Mouse (Mus musculus) midbrain, embryonic 10.5 days (tissue): ENCODE measurements around the gene Tigd4. TPM values are rescaled to one million over a fixed set of nuclear protein-coding genes. Genes with fewer than 3 reads are reported as not detected.

Source experiments
- DNase-seq: peaks from one replicate; pipeline ENCODE4 v3.0.0-alpha.2; 2017; ENCODE audit warnings: low spot score
- H3K27ac ChIP-seq: fragments of 300-500 bp; sonication (generic); replicated peaks from 2 replicates; pipeline ENCODE4 v1.5.1; 2016; ENCODE audit warnings: mild to moderate bottlenecking
- H3K27me3 ChIP-seq: fragments of 300-500 bp; sonication (generic); 2 replicates; pipeline ENCODE4 v1.6.1; 2016; ENCODE audit warnings: low read depth, mild to moderate bottlenecking; ENCODE audit not compliant: poor library complexity, severe bottlenecking
- H3K36me3 ChIP-seq: fragments of 300-500 bp; sonication (generic); 2 replicates; pipeline ENCODE4 v1.6.1; 2016; ENCODE audit warnings: mild to moderate bottlenecking, moderate library complexity
- H3K4me1 ChIP-seq: fragments of 300-500 bp; sonication (generic); 2 replicates; pipeline ENCODE4 v1.6.1; 2016
- H3K4me3 ChIP-seq: fragments of 300-500 bp; sonication (generic); 2 replicates; pipeline ENCODE4 v1.5.1; 2016; ENCODE audit warnings: mild to moderate bottlenecking, moderate library complexity
- H3K9me3 ChIP-seq: fragments of 300-500 bp; sonication (generic); replicated peaks from 2 replicates; pipeline ENCODE4 v1.6.1; 2016; ENCODE audit warnings: mild to moderate bottlenecking
- WGBS: fragments of 180-500 bp; shearing (Covaris S2); methylation state at CpG from one replicate; pipeline ENCODE4 v1.1.7; 2016; 5-methylcytosine and 5-hydroxymethylcytosine counted together
- polyA plus RNA-seq: library from polyadenylated mRNA; unstranded; fragments of >200 nt; fragmentation: Nextera tagmentation; extraction: Ambion mirVana; gene quantifications from 2 replicates; pipeline ENCODE4 v1.2.1, GENCODE M21; 2016

Tigd4 gene
- polyA plus RNA-seq, 1 experiment from 2014 or later: not detected

GRCm38 (mm10) chr3:84586736-84587135, 6.6 kb upstream of the Tigd4 start:
- Histone ChIP-seq H3K27me3 (peaks cover 11% of the 10 kb centered on the region; the same call in 1 of the 2 replicates), H3K36me3 (no peaks in the 10 kb centered on the region), H3K4me1 (peaks cover 13% of the 10 kb centered on the region), H3K27ac (no peak overlapping the region), H3K4me3 (no peak overlapping the region), H3K9me3 (no peaks in the 10 kb centered on the region)
- 73% methylated on average over 5 of the region's 5 CpGs for WGBS
- no peak for DNase-seq

DNA sequence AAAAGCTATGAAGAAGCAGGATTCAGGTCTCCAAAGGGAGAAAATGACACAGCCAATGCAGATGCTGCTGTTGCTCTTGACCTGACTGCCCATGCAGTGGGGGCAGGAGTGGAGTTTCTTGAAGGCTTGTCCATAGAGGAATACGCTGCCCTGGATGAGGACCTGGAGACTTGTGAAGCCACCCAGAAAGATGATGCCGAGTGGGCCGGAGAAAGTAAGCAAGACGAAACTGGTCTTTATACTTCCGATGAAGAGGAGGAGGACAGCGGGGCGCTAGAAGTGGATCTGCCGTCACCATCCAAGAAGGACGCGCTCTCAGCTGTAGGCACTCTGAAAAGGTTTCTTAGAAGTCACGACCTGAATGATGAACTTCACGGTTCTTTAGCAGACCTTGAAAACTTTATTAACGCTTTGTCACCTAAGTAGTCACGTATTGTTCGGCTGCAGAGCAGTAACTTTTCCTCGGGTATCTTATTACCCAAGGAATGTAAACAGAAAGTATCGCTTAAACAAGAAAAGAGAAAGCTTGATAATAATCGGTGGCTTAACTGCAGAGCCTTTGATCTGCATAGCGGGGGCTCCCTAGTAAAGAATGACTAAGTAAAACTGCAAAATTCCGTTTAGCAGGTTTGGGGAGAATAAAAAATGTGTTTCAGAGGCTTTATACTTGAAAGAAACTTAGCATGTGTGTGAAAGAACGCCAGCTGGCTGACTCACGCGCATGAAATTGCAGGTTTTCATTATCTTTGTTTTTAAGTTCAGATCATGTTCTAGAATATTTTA, 1.7 kb downstream of the Tigd4 start:
- Histone ChIP-seq H3K4me3 (peak overlapping the region; percentile 40), H3K9me3 (no peaks in the 10 kb centered on the region), H3K27ac (no peak overlapping the region), H3K27me3 (peaks cover 45% of the 10 kb centered on the region), H3K36me3 (no peaks in the 10 kb centered on the region), H3K4me1 (peaks cover 20% of the 10 kb centered on the region)
- 11% methylated on average over 23 of the region's 23 CpGs for WGBS
- peak; percentile 37 for DNase-seq

- 47% methylated on average over 5 of the region's 5 CpGs for WGBS
Measured at GRCm38 (mm10) chr3:84595677-84596234, 2.4 kb downstream of the Tigd4 start.

GRCm38 (mm10) chr3:84597996-84598734, 4.8 kb downstream of the Tigd4 start:
- no peaks in the 10 kb centered on the region for H3K36me3 ChIP-seq
- H3K4me1 ChIP-seq: peaks cover 20% of the 10 kb centered on the region
- H3K4me3 ChIP-seq: no peak overlapping the region
- no peaks in the 10 kb centered on the region for H3K9me3 ChIP-seq
- H3K27ac ChIP-seq: no peak overlapping the region
- no peak for DNase-seq
- peaks cover 29% of the 10 kb centered on the region for H3K27me3 ChIP-seq
- WGBS: 81% methylated on average over 6 of the region's 6 CpGs

More at GRCm38 (mm10) chr3:84595677-84596234, 2.4 kb downstream of the Tigd4 start:
- H3K36me3 ChIP-seq: no peaks in the 10 kb centered on the region
- no peak for DNase-seq
- H3K4me3 ChIP-seq: peak overlapping the region; percentile 40
- H3K9me3 ChIP-seq: no peaks in the 10 kb centered on the region
- H3K27ac ChIP-seq: no peak overlapping the region
- peaks cover 45% of the 10 kb centered on the region for H3K27me3 ChIP-seq
- H3K4me1 ChIP-seq: peaks cover 20% of the 10 kb centered on the region

GRCm38 (mm10) chr3:84598756-84599155, 5.4 kb downstream of the Tigd4 start:
- WGBS: 90% methylated on average over 6 of the region's 6 CpGs
- Histone ChIP-seq H3K4me1 (peaks cover 24% of the 10 kb centered on the region), H3K27ac (no peak overlapping the region), H3K4me3 (no peak overlapping the region), H3K36me3 (no peaks in the 10 kb centered on the region), H3K9me3 (no peaks in the 10 kb centered on the region), H3K27me3 (peaks cover 23% of the 10 kb centered on the region)
- DNase-seq: no peak

- Histone ChIP-seq H3K27ac (no peak overlapping the region), H3K4me1 (peaks cover 8% of the 10 kb centered on the region; the same call in 1 of the 2 replicates), H3K27me3 (peaks cover 11% of the 10 kb centered on the region), H3K9me3 (no peaks in the 10 kb centered on the region), H3K4me3 (no peak overlapping the region), H3K36me3 (no peaks in the 10 kb centered on the region)
- DNase-seq: no peak
- WGBS: 87% methylated on average over 9 of the region's 9 CpGs
Measured at GRCm38 (mm10) chr3:84601870-84602495, 8.6 kb downstream of the Tigd4 start.

DNA sequence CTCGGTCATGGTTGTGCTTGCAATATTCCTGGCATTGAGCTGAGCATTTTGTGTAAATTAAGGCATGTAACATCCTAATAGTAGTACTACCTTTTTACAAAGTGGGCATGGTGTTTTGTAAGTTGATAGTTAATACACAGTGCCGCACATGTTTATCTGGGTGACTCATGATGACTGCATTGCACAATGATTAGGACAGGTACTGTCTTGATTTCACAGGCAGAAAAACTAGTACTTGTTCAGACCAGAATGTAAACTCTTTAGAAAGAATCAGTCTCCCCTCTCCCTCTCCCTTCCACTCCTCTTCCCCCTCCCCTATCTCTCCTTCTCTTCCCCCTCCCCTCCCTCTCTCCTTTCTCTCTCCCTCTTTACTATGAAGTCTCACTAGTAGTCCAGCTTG, 9.4 kb downstream of the Tigd4 start:
- WGBS: 99% methylated on average over 2 of the region's 2 CpGs
- Histone ChIP-seq H3K4me3 (no peak overlapping the region), H3K4me1 (0 out of 2 replicates have a peak, but pooled peaks cover 4% of the 10 kb centered on the region), H3K36me3 (no peaks in the 10 kb centered on the region), H3K27ac (no peak overlapping the region), H3K27me3 (peaks cover 4% of the 10 kb centered on the region; the same call in 1 of the 2 replicates), H3K9me3 (no peaks in the 10 kb centered on the region)
- DNase-seq: no peak

DNA sequence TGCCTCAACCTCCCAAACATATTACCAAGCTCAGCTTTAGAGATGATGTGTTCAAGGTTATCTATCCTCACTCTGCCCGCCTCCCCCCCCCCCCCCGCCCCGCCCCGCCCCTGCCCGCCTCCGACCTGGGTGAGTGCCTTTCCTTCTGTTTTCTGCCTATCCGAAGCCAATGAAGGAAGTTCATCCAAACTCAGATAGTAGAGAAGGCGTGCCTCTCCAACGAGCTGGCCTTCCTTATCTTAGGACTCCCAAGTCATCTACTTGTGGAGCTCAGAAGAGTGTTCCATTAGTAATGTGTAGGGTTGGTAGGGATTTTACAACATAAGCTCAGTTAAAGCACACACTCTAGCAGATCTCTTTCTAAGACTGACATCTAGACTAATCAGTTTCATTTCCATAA, 9.8 kb downstream of the Tigd4 start:
- H3K9me3 ChIP-seq: no peaks in the 10 kb centered on the region
- 0 out of 2 replicates have a peak, but pooled peaks cover 4% of the 10 kb centered on the region for H3K4me1 ChIP-seq
- H3K36me3 ChIP-seq: no peaks in the 10 kb centered on the region
- H3K4me3 ChIP-seq: no peak overlapping the region
- peaks cover under 1% of the 10 kb centered on the region; the same call in 1 of the 2 replicates for H3K27me3 ChIP-seq
- WGBS: 69% methylated on average over 6 of the region's 9 CpGs
- no peak for DNase-seq
- H3K27ac ChIP-seq: no peak overlapping the region

DNA sequence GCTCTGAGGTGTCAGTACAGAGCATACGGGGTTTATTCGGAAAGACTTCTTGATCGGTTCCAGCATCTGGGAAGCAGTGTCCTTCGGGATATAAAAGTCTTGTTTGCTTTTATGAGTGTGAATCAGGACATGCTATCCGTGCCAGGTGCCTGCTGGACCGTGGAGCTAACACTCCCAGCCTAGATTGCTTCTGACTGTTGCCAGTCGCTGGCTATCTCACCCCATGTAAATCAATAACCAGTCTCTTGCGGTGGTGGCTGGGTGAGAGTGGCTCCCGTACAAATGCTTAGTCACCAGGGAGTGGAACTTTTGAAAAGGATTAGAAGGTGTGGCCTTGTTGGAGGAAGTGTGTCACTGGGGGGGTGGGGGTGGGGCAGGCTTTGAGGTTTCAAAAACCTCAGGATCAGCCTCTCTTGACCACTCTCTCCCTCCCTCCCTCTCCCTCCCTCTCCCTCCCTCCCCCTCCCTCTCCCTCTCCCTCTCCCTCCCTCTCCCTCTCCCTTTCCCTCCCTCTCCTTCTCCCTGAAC, 16.9 kb downstream of the Tigd4 start:
- Histone ChIP-seq H3K27me3 (no peaks in the 10 kb centered on the region), H3K27ac (no peak overlapping the region), H3K9me3 (no peaks in the 10 kb centered on the region), H3K4me3 (no peak overlapping the region), H3K4me1 (no peaks in the 10 kb centered on the region), H3K36me3 (no peaks in the 10 kb centered on the region)
- DNase-seq: no peak
- WGBS: 86% methylated on average over 9 of the region's 9 CpGs

DNA sequence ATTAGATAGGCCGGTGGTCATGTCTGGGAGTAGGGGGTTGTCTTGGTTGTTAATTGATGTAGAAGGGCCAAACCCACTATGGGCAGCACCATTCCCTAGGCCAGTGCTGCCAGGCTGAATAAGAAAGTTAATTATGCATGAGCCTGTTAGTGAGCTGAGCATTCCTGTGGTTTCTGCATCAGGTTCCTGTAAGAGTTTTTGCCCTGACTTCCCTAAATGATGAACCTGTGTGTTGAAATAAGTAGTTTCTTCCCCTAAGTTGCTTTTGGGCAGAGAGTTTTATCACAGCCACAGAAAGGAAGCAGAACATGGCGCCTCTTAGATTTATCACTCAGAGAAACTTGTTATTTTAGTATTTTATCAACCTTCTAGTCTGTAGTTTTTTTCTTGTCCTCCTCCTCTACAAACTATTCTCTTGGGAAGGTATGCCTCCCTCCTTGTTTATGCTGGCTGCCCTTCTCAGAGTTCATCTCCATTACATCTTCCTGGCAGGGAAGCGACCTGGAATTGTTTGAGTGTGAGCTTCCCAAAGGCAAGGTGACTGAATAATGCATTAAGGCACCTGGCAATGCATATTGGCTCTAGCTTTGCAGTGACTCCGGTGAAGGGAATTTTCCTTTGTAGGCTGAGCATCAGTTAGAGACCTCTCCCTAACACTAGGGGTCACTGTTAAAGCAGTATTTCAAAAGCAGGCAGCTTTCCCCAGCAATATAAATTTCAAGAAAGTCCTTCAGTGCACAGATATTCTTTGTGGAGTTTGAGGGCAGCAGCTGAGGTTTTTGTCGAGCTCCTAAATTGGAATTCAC, 21.9 kb downstream of the Tigd4 start:
- Histone ChIP-seq H3K9me3 (no peaks in the 10 kb centered on the region), H3K4me3 (no peak overlapping the region), H3K4me1 (no peaks in the 10 kb centered on the region), H3K27ac (no peak overlapping the region), H3K27me3 (no peaks in the 10 kb centered on the region), H3K36me3 (no peaks in the 10 kb centered on the region)
- no peak for DNase-seq
- WGBS: 34% methylated on average over 5 of the region's 5 CpGs

DNA sequence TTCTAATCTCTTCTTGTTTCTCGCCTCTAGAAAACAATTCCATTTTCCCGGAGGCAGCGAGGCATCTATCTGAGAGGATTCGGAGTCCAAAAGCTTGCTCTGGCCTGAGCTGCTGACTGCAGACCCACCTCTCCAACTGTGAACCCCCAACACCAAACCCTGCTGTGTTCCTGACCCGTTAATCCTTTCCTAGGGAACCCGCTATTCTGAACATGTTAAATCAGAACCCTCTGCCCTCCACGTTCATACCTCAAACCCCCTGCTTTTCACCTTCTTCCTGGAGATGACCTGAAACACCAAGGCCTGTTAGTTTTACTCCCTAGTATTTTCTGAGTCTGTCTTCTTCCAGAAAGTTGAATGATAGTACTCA, 22.5 kb downstream of the Tigd4 start:
- H3K27me3 ChIP-seq: no peaks in the 10 kb centered on the region
- 31% methylated on average over 7 of the region's 7 CpGs for WGBS
- no peak for DNase-seq
- no peak overlapping the region for H3K4me3 ChIP-seq
- no peaks in the 10 kb centered on the region for H3K9me3 ChIP-seq
- no peaks in the 10 kb centered on the region for H3K4me1 ChIP-seq
- no peaks in the 10 kb centered on the region for H3K36me3 ChIP-seq
- H3K27ac ChIP-seq: no peak overlapping the region

DNA sequence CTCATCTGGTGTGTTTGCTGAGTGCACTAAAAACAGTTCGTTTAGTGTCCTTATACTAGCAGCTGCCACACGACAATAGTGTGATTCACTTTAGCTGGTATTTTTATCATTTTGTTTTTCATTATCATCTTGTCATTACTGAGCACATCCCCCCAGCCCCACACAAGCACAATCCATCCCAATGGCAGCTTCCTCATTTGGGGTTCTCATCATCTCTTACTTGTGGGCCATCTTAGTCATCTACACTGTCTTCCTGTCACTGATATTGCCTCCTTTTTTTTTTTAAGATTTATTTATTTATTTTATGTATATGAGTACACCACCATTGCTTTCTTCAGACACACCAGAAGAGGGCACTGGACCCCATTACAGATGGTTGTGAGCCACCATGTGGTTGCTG, 25.3 kb downstream of the Tigd4 start:
- no peak overlapping the region for H3K4me3 ChIP-seq
- no peak for DNase-seq
- no peaks in the 10 kb centered on the region for H3K4me1 ChIP-seq
- no peaks in the 10 kb centered on the region for H3K9me3 ChIP-seq
- WGBS: 84% methylated on average over 2 of the region's 2 CpGs
- H3K27me3 ChIP-seq: no peaks in the 10 kb centered on the region
- no peak overlapping the region for H3K27ac ChIP-seq
- H3K36me3 ChIP-seq: no peaks in the 10 kb centered on the region
